Mouse (Mus musculus): ENCODE measurements around the gene Armh1.

Gene Armh1

DNA sequence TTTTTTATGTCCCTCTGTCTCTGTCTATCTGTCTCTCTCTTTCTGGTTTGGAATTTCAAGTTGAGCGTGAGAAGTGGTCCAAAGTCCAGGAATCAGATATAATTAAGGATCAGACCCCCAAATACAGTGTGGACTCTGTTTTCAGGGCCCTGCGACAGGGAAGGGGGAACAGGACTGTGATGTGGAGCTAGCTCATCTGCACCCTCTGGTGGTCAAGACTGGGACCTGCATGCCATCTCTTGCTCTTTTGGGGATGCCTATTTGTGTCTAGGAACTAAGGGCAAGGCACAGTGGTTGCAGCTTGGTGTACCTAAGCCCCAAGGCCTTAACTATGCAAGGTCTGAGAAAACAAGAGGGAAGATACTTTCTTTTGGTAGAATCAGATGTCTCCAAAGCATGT is 15.4 kb upstream of the Armh1 start:
- peak; percentile 87 to 88 for DNase-seq

DNA sequence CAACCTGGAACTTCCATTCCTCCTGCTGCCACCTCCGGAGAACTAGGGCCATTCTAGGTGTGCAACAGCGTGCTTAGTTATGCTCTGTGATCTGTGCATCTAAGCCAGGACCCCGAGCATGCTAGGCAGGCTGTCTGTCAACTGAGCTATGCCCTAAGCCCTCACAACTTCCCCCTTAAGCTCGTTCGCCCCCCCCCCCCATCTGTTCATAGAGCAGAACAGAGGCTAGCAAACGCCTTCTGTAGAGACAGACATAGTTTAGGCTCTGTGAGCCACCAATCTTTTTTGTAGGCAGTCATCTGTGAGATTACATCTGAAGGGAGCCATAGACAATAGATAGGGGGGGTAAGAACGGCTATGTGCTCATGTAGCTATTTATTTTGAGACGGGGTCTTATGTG is 11.1 kb upstream of the Armh1 start:
- DNase-seq: peak in 1 of 2 experiments; percentile 1

GRCm38 (mm10) chr4:117262101-117262913 is 10.4 kb upstream of the Armh1 start:
- DNase-seq: peak; percentile 3 to 44

GRCm38 (mm10) chr4:117261222-117261621 is 9.3 kb upstream of the Armh1 start:
- DNase-seq: no peak

- DNase-seq: peak; percentile 13 to 28
These were observed 8.0 kb upstream of the Armh1 start for GRCm38 (mm10) chr4:117259909-117260308.

GRCm38 (mm10) chr4:117254672-117255071 is 2.7 kb upstream of the Armh1 start:
- no peak for DNase-seq

GRCm38 (mm10) chr4:117254017-117254627 is 2.2 kb upstream of the Armh1 start:
- DNase-seq: no peak

DNA sequence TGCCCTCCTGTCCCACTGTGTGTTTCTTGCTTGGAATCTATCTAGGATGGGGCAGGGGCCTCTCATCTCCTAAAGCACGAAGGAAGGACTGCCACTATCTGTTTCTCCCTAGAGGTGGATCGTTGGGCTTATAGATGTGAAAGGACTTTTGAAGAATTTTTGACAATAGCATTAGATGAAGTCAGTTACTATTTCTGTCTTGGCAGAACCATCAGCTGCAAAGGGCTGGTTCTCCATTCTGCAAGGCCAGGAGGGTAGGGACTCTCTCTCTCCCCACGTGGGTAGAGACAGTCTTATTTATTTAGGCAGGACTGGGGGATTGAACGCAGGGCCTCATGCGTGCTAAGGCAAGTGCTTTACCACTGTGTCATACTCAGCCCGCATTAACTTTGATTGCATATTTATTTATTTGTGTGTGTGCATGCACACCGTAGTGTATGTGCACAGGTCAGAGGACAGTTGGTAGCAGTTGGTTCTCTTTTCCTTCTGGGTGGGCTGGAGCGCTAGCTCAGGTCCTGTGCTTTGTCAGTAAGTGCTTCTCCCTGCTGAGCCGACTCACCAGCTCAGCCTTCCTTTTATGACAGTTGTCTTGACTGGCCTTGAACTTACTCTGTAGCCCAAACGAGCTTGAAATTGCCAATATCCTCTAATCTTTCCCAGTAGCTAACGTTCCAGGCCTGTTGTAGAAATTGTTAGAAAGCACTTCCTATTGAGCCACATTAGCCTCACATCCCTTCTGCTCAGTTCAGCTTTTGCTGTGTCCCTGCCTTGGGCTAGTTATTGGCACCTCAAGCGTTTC is 1.5 kb upstream of the Armh1 start:
- no peak for DNase-seq

DNA sequence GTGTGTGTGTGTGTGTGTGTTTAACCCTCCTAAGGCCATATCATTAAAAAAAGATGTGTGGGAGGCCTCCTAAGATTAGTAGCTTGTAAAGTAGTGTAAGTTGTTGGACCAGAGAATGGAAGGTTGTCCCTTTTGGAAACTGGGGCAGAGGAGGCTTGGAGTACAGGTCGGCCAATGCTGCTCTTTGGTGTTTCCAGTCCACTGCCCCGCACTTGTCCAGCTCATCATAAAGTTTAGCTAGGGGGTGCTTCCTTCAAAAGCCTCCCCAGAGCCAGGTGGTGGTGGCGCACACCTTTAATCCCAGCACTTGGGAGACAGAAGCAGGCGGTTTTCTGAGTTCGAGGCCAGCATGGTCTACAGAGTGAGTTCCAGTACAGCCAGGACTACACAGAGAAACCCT is 830 bp upstream of the Armh1 start:
- DNase-seq: no peak

GRCm38 (mm10) chr4:117252351-117252750 is 426 bp upstream of the Armh1 start:
- DNase-seq: no peak

DNA sequence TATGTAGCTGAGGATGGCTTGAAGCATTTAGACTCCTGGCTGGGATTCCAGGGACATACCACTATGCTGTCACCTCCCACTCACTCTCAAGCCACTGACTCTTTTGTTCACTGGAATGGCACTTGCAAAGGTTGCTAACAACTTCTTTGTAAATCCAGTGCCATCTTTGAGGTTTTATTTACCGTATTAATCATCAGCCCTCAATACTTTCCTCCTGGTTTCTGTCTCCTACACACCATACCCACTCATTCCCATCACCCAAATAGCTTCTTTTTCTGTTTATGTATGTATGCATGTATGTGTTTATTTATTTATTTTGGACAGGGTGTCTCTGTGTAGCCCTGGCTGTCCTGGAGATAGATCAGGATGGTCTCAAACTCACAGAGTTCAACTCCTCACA is 943 bp downstream of the Armh1 start:
- no peak for DNase-seq

DNA sequence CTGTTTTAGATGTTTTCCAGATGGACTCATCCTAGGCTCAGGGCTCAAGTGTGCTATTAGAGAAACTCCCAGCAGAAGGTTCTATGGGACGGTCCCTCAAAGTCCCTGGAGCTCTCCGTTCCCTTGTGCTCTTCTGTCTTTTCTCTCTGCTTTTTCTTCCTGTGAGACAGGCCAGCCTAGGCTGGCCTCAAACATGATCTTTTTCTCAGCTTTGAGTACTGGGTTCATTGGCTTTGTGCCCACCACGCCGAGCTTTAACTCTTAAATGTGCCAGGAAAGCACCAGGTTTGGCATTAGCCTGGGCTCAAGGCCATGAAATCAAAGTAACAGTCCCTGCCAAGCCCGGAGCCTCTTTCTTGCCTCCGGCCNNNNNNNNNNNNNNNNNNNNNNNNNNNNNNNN is 11.1 kb downstream of the Armh1 start:
- no peak for DNase-seq

DNA sequence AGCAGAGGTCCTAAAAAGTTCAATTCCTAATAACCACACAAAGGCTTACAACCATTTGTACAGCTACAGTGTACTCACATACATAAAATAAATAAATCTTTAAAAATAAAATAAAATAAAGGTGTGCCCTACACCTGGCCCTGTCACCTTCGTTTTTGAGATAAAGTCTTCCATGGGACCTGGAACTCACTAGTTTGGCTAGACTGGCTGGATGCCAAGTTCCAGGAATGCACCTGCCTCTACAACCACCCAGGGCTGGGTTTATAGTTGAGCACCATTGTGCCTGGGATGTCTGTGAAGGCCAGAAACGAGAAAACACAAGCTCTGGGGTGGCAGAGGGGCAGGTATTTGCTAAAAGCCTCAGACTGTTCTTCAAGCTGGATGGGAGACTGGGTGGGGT is 12.8 kb downstream of the Armh1 start:
- peak; percentile 23 to 49 for DNase-seq

DNA sequence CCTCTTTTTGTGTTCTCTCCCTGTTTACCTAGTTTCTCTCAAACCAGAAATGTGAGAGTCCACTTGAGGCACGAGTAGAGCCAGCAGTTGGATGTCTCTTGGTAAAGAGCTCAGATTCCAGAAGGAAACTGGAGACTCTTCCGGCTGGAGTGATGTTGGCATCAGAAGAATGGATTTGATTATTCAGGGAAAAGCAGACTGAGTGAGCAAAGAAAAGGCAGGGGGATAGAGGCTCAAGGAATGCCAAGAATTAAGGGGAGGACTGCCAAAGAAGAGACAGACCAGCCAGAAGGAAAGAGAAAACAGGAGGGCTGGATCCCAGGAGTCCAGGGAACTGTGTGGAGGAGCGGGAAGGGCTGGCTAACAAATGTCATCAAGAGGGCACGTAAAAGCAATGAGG is 16.1 kb downstream of the Armh1 start:
- no peak for DNase-seq

- DNase-seq: no peak
These were observed 17.7 kb downstream of the Armh1 start for GRCm38 (mm10) chr4:117234166-117234741.

DNA sequence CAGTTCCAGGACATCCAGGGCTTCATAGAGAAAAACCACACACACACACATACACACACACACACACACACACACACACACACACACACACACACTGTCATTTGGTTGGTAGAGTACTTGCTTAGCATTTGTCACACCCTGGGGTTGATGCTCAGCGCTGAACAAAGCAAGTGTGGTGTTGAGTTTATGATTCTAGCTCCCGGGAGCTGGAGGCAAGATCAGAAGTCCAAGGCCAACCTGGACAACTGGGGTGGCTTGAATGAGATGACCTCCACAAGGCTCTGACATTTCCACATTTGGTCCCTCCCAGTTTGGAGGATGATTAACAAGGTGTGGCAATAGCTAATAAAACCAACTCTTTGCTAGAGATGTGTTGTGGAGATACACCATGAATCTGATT is 20.7 kb downstream of the Armh1 start:
- DNase-seq: no peak

DNA sequence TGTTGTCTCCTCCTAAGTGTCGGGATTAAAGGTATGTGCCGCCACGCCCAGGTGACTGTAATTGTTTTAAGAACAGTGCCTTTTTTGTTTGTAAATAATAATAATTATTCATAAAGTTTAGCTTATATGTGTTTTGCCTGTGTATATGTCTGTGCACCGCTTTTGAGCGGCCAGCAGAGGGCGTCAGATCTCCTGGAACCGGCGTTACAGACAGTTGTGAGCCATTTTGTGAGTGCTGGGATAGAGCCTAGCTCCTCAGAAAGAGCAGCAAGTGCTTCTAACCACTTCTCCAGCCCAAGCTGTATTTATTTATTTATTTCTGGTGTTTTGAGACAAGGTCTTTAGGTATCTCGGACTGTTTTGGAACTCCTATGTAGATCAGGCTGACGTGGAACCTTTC is 21.6 kb downstream of the Armh1 start:
- DNase-seq: peak in 1 of 2 experiments; percentile 22

GRCm38 (mm10) chr4:117229590-117229989 is 22.3 kb downstream of the Armh1 start:
- no peak for DNase-seq

GRCm38 (mm10) chr4:117225250-117225649 is 26.7 kb downstream of the Armh1 start:
- no peak for DNase-seq

GRCm38 (mm10) chr4:117224122-117224521 is 27.8 kb downstream of the Armh1 start:
- DNase-seq: no peak

DNA sequence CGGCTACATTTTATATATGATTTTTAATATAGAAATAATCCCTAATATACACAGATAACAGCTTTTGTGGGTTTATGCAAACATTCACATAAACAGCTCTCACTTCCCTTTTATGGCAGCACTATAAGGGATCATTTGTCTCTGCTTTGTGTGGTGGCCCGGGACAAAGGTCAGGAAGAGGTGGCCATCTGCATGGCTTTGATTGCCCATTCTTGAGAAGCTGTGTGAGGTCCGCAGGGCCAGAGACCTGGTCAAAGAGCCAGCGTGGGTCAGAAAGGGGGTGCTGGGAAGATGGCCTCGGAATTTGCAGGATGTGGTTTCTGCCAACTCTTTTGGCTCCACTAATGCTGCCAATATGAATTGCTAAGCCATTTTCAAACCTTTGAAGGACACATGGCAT is 28.9 kb downstream of the Armh1 start:
- no peak for DNase-seq

- DNase-seq: no peak
These were observed 30.1 kb downstream of the Armh1 start for GRCm38 (mm10) chr4:117221836-117222235.

Data from kidney, postnatal 4 days (tissue).